Comparison of ENCODE assay signal across 26 mouse cellular contexts in the genomic region with DNA sequence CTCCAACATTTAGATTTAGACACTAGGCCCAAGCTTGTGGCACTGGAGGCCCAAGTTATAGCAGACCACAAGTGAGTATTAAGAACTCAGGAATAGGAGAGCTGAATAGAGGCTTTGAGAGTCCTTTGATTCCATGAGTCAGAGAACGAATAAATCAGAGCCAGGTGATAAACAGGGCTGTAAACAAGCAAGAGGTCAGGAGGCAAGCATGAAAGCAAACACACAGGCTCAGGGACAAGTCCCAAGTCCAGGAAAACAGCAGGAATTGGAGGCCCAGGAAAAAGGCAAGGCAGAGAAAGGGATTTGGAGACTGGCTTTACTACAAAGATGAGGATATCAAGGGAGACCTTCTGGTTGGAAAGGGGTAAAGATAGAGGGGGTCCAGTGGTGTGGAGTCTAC. TPM values are rescaled to one million over a fixed set of nuclear protein-coding genes. Genes with fewer than 3 reads are reported as not detected.
DNase-seq lines count a peak whose midpoint lies in the region; ATAC-seq and TF ChIP-seq lines count a peak whose summit lies in the region.
"Had no signal": no experiment of that assay in that cellular context is flagged by ENCODE, and none has a peak within 500 bp of the region (broad histone marks: within the 10 kb centered on the region; RNA-seq: fewer than 3 reads in every experiment).

No protein-coding gene starts in this region.

- H3K36me3 ChIP-seq in liver, adult 2 months (ENCODE audit: control insufficient read depth, insufficient read depth, low read length): peaks cover 17% of the 10 kb centered on the region
- no peaks in the 10 kb centered on the region for H3K36me3 ChIP-seq in liver, embryonic 11.5 days (ENCODE audit: control insufficient read depth, insufficient read depth, low read length)
- H3K36me3 ChIP-seq in liver, postnatal 0 days (replicated peaks; ENCODE audit: insufficient read depth, low read length): peaks cover 5% of the 10 kb centered on the region
- H3K36me3 ChIP-seq in liver, embryonic 12.5 days: peaks cover 4% of the 10 kb centered on the region; the same call in 1 of the 2 replicates
- H3K36me3 ChIP-seq: embryonic facial prominence, embryonic 13.5 days; embryonic facial prominence, embryonic 15.5 days; forebrain, embryonic 10.5 days; forebrain, embryonic 12.5 days had no signal

- intact Hi-C loops in left cerebral cortex, postnatal 36 days (cut with DNase I): no loop called here

- no peak overlapping the region for H3K4me3 ChIP-seq in liver, adult 2 months (ENCODE audit: insufficient read depth, low read depth, low read length)
- no peak overlapping the region for H3K4me3 ChIP-seq in liver, embryonic 11.5 days (ENCODE audit: low read depth, low read length)
- H3K4me3 ChIP-seq in liver, postnatal 0 days (ENCODE audit: low read depth, low read length): no peak overlapping the region
- no peak overlapping the region for H3K4me3 ChIP-seq in liver, embryonic 12.5 days
- H3K4me3 ChIP-seq: embryonic facial prominence, embryonic 13.5 days; embryonic facial prominence, embryonic 15.5 days; erythroblast, embryonic 14.5 days; forebrain, embryonic 10.5 days; forebrain, embryonic 12.5 days had no signal

- H3K9ac ChIP-seq in liver, adult 2 months (ENCODE audit: low read depth, low read length): peak overlapping the region; percentile 36
- no peak overlapping the region for H3K9ac ChIP-seq in liver, embryonic 11.5 days (ENCODE audit: low read depth, low read length)
- H3K9ac ChIP-seq in liver, postnatal 0 days (replicated peaks): no peak overlapping the region
- no peak overlapping the region for H3K9ac ChIP-seq in liver, embryonic 12.5 days
- H3K9ac ChIP-seq: embryonic facial prominence, embryonic 13.5 days; embryonic facial prominence, embryonic 15.5 days; forebrain, embryonic 12.5 days had no signal

- H3K27ac ChIP-seq in liver, adult 2 months (replicated peaks; ENCODE audit: insufficient read depth, low read depth, low read length): peak overlapping the region; percentile 94
- H3K27ac ChIP-seq in liver, embryonic 11.5 days (ENCODE audit: low read depth, low read length): no peak overlapping the region
- H3K27ac ChIP-seq in liver, postnatal 0 days (ENCODE audit: low read depth): peak overlapping the region; percentile 76
- no peak overlapping the region for H3K27ac ChIP-seq in liver, embryonic 12.5 days
- H3K27ac ChIP-seq: embryonic facial prominence, embryonic 13.5 days; embryonic facial prominence, embryonic 15.5 days; forebrain, embryonic 10.5 days; forebrain, embryonic 12.5 days had no signal

- no peak for TF ChIP-seq CTCF in liver, adult 2 months (IDR thresholded peaks at IDR 0.05; ENCODE audit: low read depth, low read length)
- no peak for TF ChIP-seq CTCF in liver, postnatal 0 days (IDR thresholded peaks at IDR 0.05; ENCODE audit: low read depth)

- no peak overlapping the region for H3K4me2 ChIP-seq in liver, embryonic 11.5 days
- H3K4me2 ChIP-seq in liver, postnatal 0 days (ENCODE audit: low read depth, low read length): no peak overlapping the region
- no peak overlapping the region for H3K4me2 ChIP-seq in liver, embryonic 12.5 days
- H3K4me2 ChIP-seq: embryonic facial prominence, embryonic 13.5 days; embryonic facial prominence, embryonic 15.5 days; forebrain, embryonic 12.5 days had no signal

- TF ChIP-seq EP300 in liver, postnatal 0 days (IDR thresholded peaks at IDR 0.05; ENCODE audit: low read depth): no peak

- H3K9me3 ChIP-seq in liver, embryonic 11.5 days (ENCODE audit: control insufficient read depth, low read length): no peaks in the 10 kb centered on the region
- H3K9me3 ChIP-seq in liver, postnatal 0 days (ENCODE audit: low read length): no peaks in the 10 kb centered on the region
- H3K9me3 ChIP-seq in liver, embryonic 12.5 days (replicated peaks): no peaks in the 10 kb centered on the region
- H3K9me3 ChIP-seq: embryonic facial prominence, embryonic 13.5 days; embryonic facial prominence, embryonic 15.5 days; forebrain, embryonic 12.5 days had no signal

- DNase-seq in liver, adult 2 months (ENCODE audit: extremely low read depth, low read depth, low spot score): peak; percentile 96
- DNase-seq in liver, embryonic 11.5 days (ENCODE audit: low spot score): no peak
- no peak for DNase-seq in liver, postnatal 0 days
- no peak for DNase-seq in left cerebral cortex, postnatal 36 days (ENCODE audit: low spot score in 2 of 2)
- DNase-seq: adrenal gland, adult 2 months; adrenal gland, postnatal 10 days; adrenal gland, postnatal 25 days; cerebellum, adult 11 months; cerebellum, adult 18-20 months; cerebellum, adult 8-10 months; cerebellum, adult 9-11 months; cerebellum, postnatal 14 days; cerebellum, postnatal 36 days; embryo, embryonic 11 days had no signal

- no peak for ATAC-seq in liver, embryonic 11.5 days (replicated peaks; ENCODE audit: low FRiP score)
- ATAC-seq in liver, postnatal 0 days: peak; percentile 73
- ATAC-seq in liver, embryonic 12.5 days: no peak
- ATAC-seq: forebrain, embryonic 14.5 days; forebrain, embryonic 16.5 days had no signal

- H3K4me1 ChIP-seq in liver, adult 2 months (ENCODE audit: control insufficient read depth, insufficient read depth, low read length): peaks cover 12% of the 10 kb centered on the region
- H3K4me1 ChIP-seq in liver, embryonic 11.5 days (replicated peaks; ENCODE audit: control insufficient read depth, insufficient read depth, low read length): no peaks in the 10 kb centered on the region
- peaks cover 10% of the 10 kb centered on the region for H3K4me1 ChIP-seq in liver, postnatal 0 days (ENCODE audit: insufficient read depth)
- H3K4me1 ChIP-seq in liver, embryonic 12.5 days: no peaks in the 10 kb centered on the region
- H3K4me1 ChIP-seq: embryonic facial prominence, embryonic 13.5 days; embryonic facial prominence, embryonic 15.5 days; forebrain, embryonic 10.5 days; forebrain, embryonic 12.5 days had no signal

- H3K27me3 ChIP-seq in liver, adult 2 months (ENCODE audit: control insufficient read depth, insufficient read depth, low read length): no peaks in the 10 kb centered on the region
- no peaks in the 10 kb centered on the region for H3K27me3 ChIP-seq in liver, embryonic 11.5 days (replicated peaks; ENCODE audit: control insufficient read depth, insufficient read depth, low read length)
- no peaks in the 10 kb centered on the region for H3K27me3 ChIP-seq in liver, postnatal 0 days (ENCODE audit: insufficient read depth, low read length)
- no peaks in the 10 kb centered on the region; the same call in 1 of the 2 replicates for H3K27me3 ChIP-seq in liver, embryonic 12.5 days (replicated peaks)
- H3K27me3 ChIP-seq: embryonic facial prominence, embryonic 13.5 days; embryonic facial prominence, embryonic 15.5 days; forebrain, embryonic 12.5 days had no signal

- WGBS in liver, adult 2 months: 21% methylated on average over 1 of the region's 1 CpGs
- WGBS in liver, embryonic 11.5 days: 74% methylated on average over 1 of the region's 1 CpGs
- 49% methylated on average over 1 of the region's 1 CpGs for WGBS in liver, postnatal 0 days (ENCODE audit: insufficient replicate concordance)
- WGBS in liver, embryonic 12.5 days (ENCODE audit: insufficient replicate concordance): 47% methylated on average over 1 of the region's 1 CpGs

- no peaks in the 10 kb centered on the region for H3K79me2 ChIP-seq in liver, adult 2 months (ENCODE audit: control insufficient read depth, insufficient read depth, low read length)

- TF ChIP-seq POLR2A in liver, adult 2 months (IDR thresholded peaks at IDR 0.05; ENCODE audit: extremely low read depth, insufficient read depth, low read length): no peak

RNA-seq across cellular contexts. Expression of a gene that starts 14.5 kb away (rescaled TPM):
- 185 and 255 TPM in 2 replicates for total RNA-seq in liver, adult 2 months (2014; rRNA removed)
- 204 and 233 TPM in 2 replicates for polyA plus RNA-seq in liver, adult 2 months (2012; rRNA removed)
- 6.2 and 7.4 TPM in 2 replicates for polyA plus RNA-seq in liver, embryonic 11.5 days (2014; fragmentation: Nextera tagmentation; extraction: Ambion mirVana)
- polyA plus RNA-seq in liver, postnatal 0 days (2015; fragmentation: Nextera tagmentation; extraction: Ambion mirVana): 80.3 and 91.6 TPM in 2 replicates
- polyA plus RNA-seq in liver, embryonic 12.5 days (2016; fragmentation: Nextera tagmentation; extraction: Ambion mirVana): 6.3 and 6.9 TPM in 2 replicates
- total RNA-seq in left cerebral cortex, postnatal 36 days (2021): under 1 TPM; 0.37 to 0.75 TPM
- total RNA-seq: adrenal gland, postnatal 25 days; common myeloid progenitor, adult 5-6 weeks; MEL had no signal

RNA-seq across cellular contexts. Expression of a gene that starts 15.1 kb away (rescaled TPM):
- 0.07 and 0.28 TPM in 2 replicates for total RNA-seq in liver, adult 2 months (2014; rRNA removed)
- polyA plus RNA-seq in liver, adult 2 months (2012; rRNA removed): 0.06 and 0.40 TPM in 2 replicates
- 0.32 and 0.38 TPM in 2 replicates for polyA plus RNA-seq in liver, embryonic 11.5 days (2014; fragmentation: Nextera tagmentation; extraction: Ambion mirVana)
- 0.32 and 0.36 TPM in 2 replicates for polyA plus RNA-seq in liver, postnatal 0 days (2015; fragmentation: Nextera tagmentation; extraction: Ambion mirVana)
- 0.14 and 0.29 TPM in 2 replicates for polyA plus RNA-seq in liver, embryonic 12.5 days (2016; fragmentation: Nextera tagmentation; extraction: Ambion mirVana)
- not detected for total RNA-seq in left cerebral cortex, postnatal 36 days (2021)
- total RNA-seq: adrenal gland, adult 2 months; adrenal gland, postnatal 25 days; adrenal gland, postnatal 4 days; MEL had no signal
- polyA plus RNA-seq: adrenal gland, adult 2 months; erythroblast, embryonic 14.5 days had no signal

RNA-seq across cellular contexts. Expression of a gene that starts 36.8 kb away (rescaled TPM):
- total RNA-seq in liver, adult 2 months (2014; rRNA removed): 293 and 381 TPM in 2 replicates
- 284 and 348 TPM in 2 replicates for polyA plus RNA-seq in liver, adult 2 months (2012; rRNA removed)
- polyA plus RNA-seq in liver, embryonic 11.5 days (2014; fragmentation: Nextera tagmentation; extraction: Ambion mirVana): 1.1 and 1.3 TPM in 2 replicates
- 30.0 and 44.0 TPM in 2 replicates for polyA plus RNA-seq in liver, postnatal 0 days (2015; fragmentation: Nextera tagmentation; extraction: Ambion mirVana)
- 1.6 and 1.8 TPM in 2 replicates for polyA plus RNA-seq in liver, embryonic 12.5 days (2016; fragmentation: Nextera tagmentation; extraction: Ambion mirVana)
- total RNA-seq in left cerebral cortex, postnatal 36 days (2021): under 1 TPM in 1 of 2 experiments, not detected in 1; 0.48 TPM
- polyA plus RNA-seq: embryonic facial prominence, embryonic 11.5 days; erythroblast, embryonic 14.5 days; forebrain, embryonic 14.5 days had no signal

Comparison
In these comparisons a context has a peak if more than half of its experiments do, and no peak if none do; other contexts are left out.
1. H3K27ac ChIP-seq: peak in liver, adult 2 months (single experiment) and liver, postnatal 0 days (single experiment); none in liver, embryonic 11.5 days (single experiment) and liver, embryonic 12.5 days (single experiment).